Mouse (Mus musculus) erythroblast, embryonic 14.5 days (primary cell): ENCODE measurements around the gene Tnc.

Experiments used
- GATA1 ChIP-seq: IDR thresholded peaks from 2 replicates; pipeline ENCODE4 v1.6.1; 2012; ENCODE audit warnings: low read length, inconsistent platforms, mixed read lengths
- TAL1 ChIP-seq: IDR thresholded peaks from 3 replicates; pipeline ENCODE4 v1.6.1; 2012; ENCODE audit warnings: low read length, inconsistent platforms, mixed read lengths

GRCm38 (mm10) chr4:64025591-64025990 is 21.2 kb downstream of the Tnc start:
- TF ChIP-seq GATA1 (no peak), TAL1 (no peak)
